22 mouse cellular contexts compared by ENCODE assay signal in the genomic region with DNA sequence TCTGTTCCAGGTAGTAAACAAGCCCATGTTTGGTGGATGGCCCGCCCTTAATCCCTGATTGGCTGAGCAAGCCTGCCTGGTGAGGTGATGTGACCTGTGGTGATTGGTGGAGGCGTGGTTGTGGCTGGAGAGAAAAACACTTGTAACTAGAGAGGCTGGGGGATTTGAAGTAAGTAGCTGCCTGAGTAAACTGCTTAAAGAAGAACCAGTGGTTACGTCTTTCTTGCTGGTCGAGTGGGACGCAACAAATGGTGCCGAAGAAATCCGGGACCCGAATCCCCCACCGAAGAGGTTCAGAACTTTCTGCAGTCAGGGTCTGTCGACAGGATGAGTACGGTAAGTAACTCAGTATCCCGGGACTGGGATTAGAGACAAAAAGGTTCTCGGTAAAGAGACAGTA. TPM values are rescaled to one million over a fixed set of nuclear protein-coding genes. Genes with fewer than 3 reads are reported as not detected.
DNase-seq lines count a peak whose midpoint lies in the region; ATAC-seq and TF ChIP-seq lines count a peak whose summit lies in the region.
"Not testable (repeated sequence)": the region's sequence is repeated elsewhere in the genome, so short reads cannot be mapped to it uniquely, and the experiment has no call there.
"Had no signal": no experiment of that assay in that cellular context is flagged by ENCODE, and none has a peak within 500 bp of the region (broad histone marks: within the 10 kb centered on the region; RNA-seq: fewer than 3 reads in every experiment).

No protein-coding gene starts in this region.

- peak overlapping the region; percentile 61 for H3K4me2 ChIP-seq in CH12.LX (ENCODE audit: insufficient read depth, low read depth, poor library complexity, severe bottlenecking)
- not testable (repeated sequence) for H3K4me2 ChIP-seq in forebrain, embryonic 11.5 days (ENCODE audit: low read depth, low read length, severe bottlenecking)

- H3K9me3 ChIP-seq in CH12.LX (replicated peaks; ENCODE audit: low read length); ES-Bruce4 (replicated peaks; ENCODE audit: control insufficient read depth, insufficient read depth, low read length, poor library complexity, severe bottlenecking); G1E (replicated peaks); forebrain, embryonic 11.5 days (ENCODE audit: control insufficient read depth, low read length): not testable (repeated sequence)

- peak overlapping the region; percentile 66; the same call in 1 of the 2 replicates for H3K9ac ChIP-seq in CH12.LX (ENCODE audit: insufficient read depth, low read depth)
- H3K9ac ChIP-seq in ES-Bruce4 (ENCODE audit: low read depth, poor library complexity, severe bottlenecking); forebrain, embryonic 11.5 days (ENCODE audit: low read length): not testable (repeated sequence)

- not testable (repeated sequence) for TF ChIP-seq CTCF in CH12.LX (conservative IDR thresholded peaks at IDR 0.05 in 1 of 2, IDR thresholded peaks at IDR 0.05 in 1 of 2; ENCODE audit: low read depth in 2 of 2, low read length in 2 of 2); ES-Bruce4 (IDR thresholded peaks at IDR 0.05; ENCODE audit: low read depth, low read length); G1E (IDR thresholded peaks at IDR 0.05; ENCODE audit: low read depth, low read length); small intestine, adult 2 months (IDR thresholded peaks at IDR 0.05; ENCODE audit: extremely low read depth, insufficient read length, insufficient replicate concordance, low read depth, low read length)

- in situ Hi-C loops in CH12.LX (cut with MboI; ENCODE audit: low pct_ligation_motif_present, low pct_unique_long_range_greater_than_20kb, low sequenced_read_pairs), result loop anchor here (5.0 to 10.0 kb wide), 2 partner anchors 71 to 119 kb away; no protein-coding TSS in a partner anchor

- dilution Hi-C loops in CH12.LX (cut with MboI; ENCODE audit: extremely low pct_ligation_motif_present, extremely low pct_unique_long_range_greater_than_20kb, low sequenced_read_pairs), result not testable (repeated sequence)

- ATAC-seq in G1E (ENCODE audit: extremely low read depth, insufficient number of reproducible peaks, low FRiP score, poor library complexity, severe bottlenecking); forebrain, embryonic 11.5 days (replicated peaks; ENCODE audit: low FRiP score): not testable (repeated sequence)

- WGBS in forebrain, embryonic 11.5 days, result 91% methylated on average over 12 of the region's 13 CpGs
- 93% methylated on average over 13 of the region's 13 CpGs for WGBS in small intestine, adult 2 months

- peak; percentile 11 for DNase-seq in CH12.LX (ENCODE audit: extremely low read depth)
- DNase-seq in G1E (ENCODE audit: low spot score), result not testable (repeated sequence)
- DNase-seq in R1 (ENCODE audit: low read depth, low spot score), result peak; percentile 33
- peak; percentile 2 for DNase-seq in forebrain, embryonic 11.5 days (ENCODE audit: low spot score)
- peak; percentile 55 for DNase-seq in heart, adult 11 months

- TF ChIP-seq RAD21 in CH12.LX (IDR thresholded peaks at IDR 0.05; ENCODE audit: low read depth, low read length), result not testable (repeated sequence)

- H3K27ac ChIP-seq in CH12.LX (ENCODE audit: insufficient read depth, low read depth); ES-Bruce4 (ENCODE audit: insufficient read depth, low read length); forebrain, embryonic 11.5 days (ENCODE audit: low read depth, low read length); small intestine, adult 2 months (ENCODE audit: insufficient read depth, low read depth, low read length): not testable (repeated sequence)

- H3K4me3 ChIP-seq in CH12.LX (replicated peaks in 1 of 3; ENCODE audit: low read depth in 2 of 3, low read length in 2 of 3, poor library complexity in 1 of 3), result peak overlapping the region; percentile 44 to 64 (median 60)
- peak overlapping the region; percentile 33; the same call in 1 of the 2 replicates for H3K4me3 ChIP-seq in ES-Bruce4 (ENCODE audit: low read depth, low read length)
- H3K4me3 ChIP-seq in G1E (ENCODE audit: low read depth, low read length), result peak overlapping the region; percentile 62
- not testable (repeated sequence) for H3K4me3 ChIP-seq in forebrain, embryonic 11.5 days (ENCODE audit: low read depth, low read length)
- H3K4me3 ChIP-seq in small intestine, adult 2 months (ENCODE audit: low read depth, low read length), result peak overlapping the region; percentile 39

- not testable (repeated sequence) for H3K79me2 ChIP-seq in CH12.LX (replicated peaks; ENCODE audit: control insufficient read depth, extremely low read depth, insufficient read depth, poor library complexity, severe bottlenecking)

- H3K4me1 ChIP-seq in CH12.LX (ENCODE audit: control insufficient read depth in 1 of 2, insufficient read depth in 2 of 2) (peaks cover 0 to 21% of the 10 kb centered on the region in 2 experiments; a peak in 2 of 4 replicates), G1E (ENCODE audit: insufficient read depth, low read depth, low read length) (peaks cover 19% of the 10 kb centered on the region)
- H3K4me1 ChIP-seq in ES-Bruce4 (ENCODE audit: control insufficient read depth, insufficient read depth, low read length); forebrain, embryonic 11.5 days (replicated peaks; ENCODE audit: control insufficient read depth, insufficient read depth, low read length); small intestine, adult 2 months (ENCODE audit: control insufficient read depth, insufficient read depth, insufficient read length, low read length): not testable (repeated sequence)

- TF ChIP-seq POLR2A in CH12.LX (IDR thresholded peaks at IDR 0.05; ENCODE audit: low read depth, low read length); ES-Bruce4 (IDR thresholded peaks at IDR 0.05; ENCODE audit: insufficient read depth, low read length); small intestine, adult 2 months (IDR thresholded peaks at IDR 0.05; ENCODE audit: low read depth, low read length): not testable (repeated sequence)

- not testable (repeated sequence) for TF ChIP-seq EP300 in CH12.LX (IDR thresholded peaks at IDR 0.05; ENCODE audit: low read length); ES-Bruce4 (IDR thresholded peaks at IDR 0.05; ENCODE audit: insufficient read depth, low read depth, low read length)

- not testable (repeated sequence) for H3K27me3 ChIP-seq in CH12.LX (replicated peaks); ES-Bruce4 (ENCODE audit: control insufficient read depth, insufficient read depth, low read length, poor library complexity, severe bottlenecking); G1E (ENCODE audit: insufficient read depth, low read length); forebrain, embryonic 11.5 days (ENCODE audit: control insufficient read depth, insufficient read depth, low read length); small intestine, adult 2 months (ENCODE audit: control insufficient read depth, insufficient read depth, low read length)

- H3K36me3 ChIP-seq in CH12.LX (replicated peaks in 1 of 2; ENCODE audit: control insufficient read depth in 1 of 2, insufficient read depth in 1 of 2, low read length in 1 of 2), result peaks cover 12 to 24% of the 10 kb centered on the region in 2 experiments
- not testable (repeated sequence) for H3K36me3 ChIP-seq in ES-Bruce4 (ENCODE audit: control insufficient read depth, insufficient read depth, low read length, poor library complexity, severe bottlenecking); forebrain, embryonic 11.5 days (ENCODE audit: control insufficient read depth, insufficient read depth, low read length)
- H3K36me3 ChIP-seq in G1E (replicated peaks), result peaks cover 14% of the 10 kb centered on the region
- peaks cover 14% of the 10 kb centered on the region; the same call in 1 of the 2 replicates for H3K36me3 ChIP-seq in small intestine, adult 2 months (ENCODE audit: control insufficient read depth, insufficient read depth, low read length)

RNA-seq across cellular contexts. Expression of a gene that starts 20.5 kb away (rescaled TPM):
- total RNA-seq in CH12.LX (2012; rRNA removed) (0.25 and 0.29 TPM in 2 replicates), CH12.LX (2014; rRNA removed) (not detected in 2 replicates), G1E (2014; fragmentation: Nextera tagmentation) (0.19 and 0.60 TPM in 2 replicates), G1E (2017) (0.52 and 0.60 TPM in 2 replicates)
- polyA plus RNA-seq in CH12.LX (2012; ENCODE audit: insufficient read length, low read depth) (0.55 TPM in 1 of 2 replicates, not detected in the other), ES-Bruce4 (2011; ENCODE audit: insufficient read depth, insufficient read length, low read depth, missing spikeins) (4.6 and 7.0 TPM in 2 replicates), G1E (2012) (0.34 and 0.88 TPM in 2 replicates)
- 5.9 and 8.7 TPM in 2 replicates for polyA plus RNA-seq in forebrain, embryonic 11.5 days (2014; fragmentation: Nextera tagmentation; extraction: Ambion mirVana)
- polyA plus RNA-seq in small intestine, adult 2 months (2012; rRNA removed), result 12.1 and 16.7 TPM in 2 replicates

RNA-seq across cellular contexts. Expression of a gene that starts 26.4 kb away (rescaled TPM):
- not detected in 2 replicates for total RNA-seq in CH12.LX (2012; rRNA removed)
- total RNA-seq in CH12.LX (2014; rRNA removed), result not detected in 2 replicates
- polyA plus RNA-seq in CH12.LX (2012; ENCODE audit: insufficient read length, low read depth), result not detected in 2 replicates
- not detected in 2 replicates for polyA plus RNA-seq in ES-Bruce4 (2011; ENCODE audit: insufficient read depth, insufficient read length, low read depth, missing spikeins)
- total RNA-seq in G1E (2014; fragmentation: Nextera tagmentation), result not detected in 2 replicates
- total RNA-seq in G1E (2017), result 0.11 TPM in 1 of 2 replicates, not detected in the other
- polyA plus RNA-seq in G1E (2012), result not detected in 2 replicates
- polyA plus RNA-seq in forebrain, embryonic 11.5 days (2014; fragmentation: Nextera tagmentation; extraction: Ambion mirVana), result not detected in 2 replicates
- 33.4 and 104 TPM in 2 replicates for polyA plus RNA-seq in small intestine, adult 2 months (2012; rRNA removed)
- total RNA-seq: adrenal gland, adult 2 months; adrenal gland, postnatal 10 days; adrenal gland, postnatal 25 days; adrenal gland, postnatal 4 days had no signal
- polyA plus RNA-seq: adrenal gland, adult 2 months; brain, embryonic 14.5 days; cerebellum, adult 2 months; cortical plate, adult 2 months; embryonic facial prominence, embryonic 10.5 days; embryonic facial prominence, embryonic 12.5 days; embryonic facial prominence, embryonic 14.5 days; forebrain, embryonic 12.5 days; forebrain, embryonic 14.5 days; forebrain, embryonic 16.5 days; frontal cortex, adult 2 months; Patski had no signal

RNA-seq across cellular contexts. Expression of a gene that starts 46.0 kb away (rescaled TPM):
- total RNA-seq in CH12.LX (2012; rRNA removed) (14.9 and 18.2 TPM in 2 replicates), CH12.LX (2014; rRNA removed) (8.5 and 13.0 TPM in 2 replicates), G1E (2014; fragmentation: Nextera tagmentation) (86.3 and 99.5 TPM in 2 replicates), G1E (2017) (33.7 and 43.2 TPM in 2 replicates)
- polyA plus RNA-seq in CH12.LX (2012; ENCODE audit: insufficient read length, low read depth) (38.7 and 52.6 TPM in 2 replicates), ES-Bruce4 (2011; ENCODE audit: insufficient read depth, insufficient read length, low read depth, missing spikeins) (3.9 and 4.2 TPM in 2 replicates), G1E (2012) (399 and 473 TPM in 2 replicates)
- 2.6 and 4.3 TPM in 2 replicates for polyA plus RNA-seq in forebrain, embryonic 11.5 days (2014; fragmentation: Nextera tagmentation; extraction: Ambion mirVana)
- polyA plus RNA-seq in small intestine, adult 2 months (2012; rRNA removed), result 3.5 and 8.1 TPM in 2 replicates

RNA-seq across cellular contexts. Expression of a gene that starts 47.5 kb away (rescaled TPM):
- 34.8 and 41.0 TPM in 2 replicates for total RNA-seq in CH12.LX (2012; rRNA removed)
- total RNA-seq in CH12.LX (2014; rRNA removed), result 30.0 and 31.9 TPM in 2 replicates
- polyA plus RNA-seq in CH12.LX (2012; ENCODE audit: insufficient read length, low read depth), result 41.7 and 50.5 TPM in 2 replicates
- 66.1 and 73.0 TPM in 2 replicates for polyA plus RNA-seq in ES-Bruce4 (2011; ENCODE audit: insufficient read depth, insufficient read length, low read depth, missing spikeins)
- 35.8 and 44.2 TPM in 2 replicates for total RNA-seq in G1E (2014; fragmentation: Nextera tagmentation)
- 25.1 and 39.6 TPM in 2 replicates for total RNA-seq in G1E (2017)
- 137 and 138 TPM in 2 replicates for polyA plus RNA-seq in G1E (2012)
- 17.8 and 17.9 TPM in 2 replicates for polyA plus RNA-seq in forebrain, embryonic 11.5 days (2014; fragmentation: Nextera tagmentation; extraction: Ambion mirVana)
- 16.1 and 32.2 TPM in 2 replicates for polyA plus RNA-seq in small intestine, adult 2 months (2012; rRNA removed)

RNA-seq across cellular contexts. Expression of a gene that starts 54.1 kb away (rescaled TPM):
- total RNA-seq in CH12.LX (2012; rRNA removed) (0.76 and 0.81 TPM in 2 replicates), CH12.LX (2014; rRNA removed) (0.55 and 0.92 TPM in 2 replicates), G1E (2014; fragmentation: Nextera tagmentation) (1.9 and 2.2 TPM in 2 replicates), G1E (2017) (2.1 TPM in 2 replicates)
- polyA plus RNA-seq in CH12.LX (2012; ENCODE audit: insufficient read length, low read depth) (3.5 and 4.1 TPM in 2 replicates), ES-Bruce4 (2011; ENCODE audit: insufficient read depth, insufficient read length, low read depth, missing spikeins) (1.4 and 2.5 TPM in 2 replicates), G1E (2012) (5.7 and 6.5 TPM in 2 replicates)
- polyA plus RNA-seq in forebrain, embryonic 11.5 days (2014; fragmentation: Nextera tagmentation; extraction: Ambion mirVana), result 2.4 and 4.0 TPM in 2 replicates
- polyA plus RNA-seq in small intestine, adult 2 months (2012; rRNA removed), result 0.90 and 1.7 TPM in 2 replicates

Comparison
In these comparisons a context has a peak if more than half of its experiments do, and no peak if none do; other contexts are left out.
1. RNA of a gene that starts 26.4 kb away (polyA plus RNA-seq): 33.4 to 104 TPM in small intestine, adult 2 months; not detected in CH12.LX, not detected in ES-Bruce4, not detected in G1E and not detected in forebrain, embryonic 11.5 days; every median in the first group is over 10 times any median in the second.